Mouse (Mus musculus): Measurements from ENCODE around the gene Atxn2l. TPM values are rescaled to one million over a fixed set of nuclear protein-coding genes. Genes with fewer than 3 reads are reported as not detected.

The Atxn2l gene
- polyA plus RNA-seq, 1 experiment, result 956 TPM

DNA sequence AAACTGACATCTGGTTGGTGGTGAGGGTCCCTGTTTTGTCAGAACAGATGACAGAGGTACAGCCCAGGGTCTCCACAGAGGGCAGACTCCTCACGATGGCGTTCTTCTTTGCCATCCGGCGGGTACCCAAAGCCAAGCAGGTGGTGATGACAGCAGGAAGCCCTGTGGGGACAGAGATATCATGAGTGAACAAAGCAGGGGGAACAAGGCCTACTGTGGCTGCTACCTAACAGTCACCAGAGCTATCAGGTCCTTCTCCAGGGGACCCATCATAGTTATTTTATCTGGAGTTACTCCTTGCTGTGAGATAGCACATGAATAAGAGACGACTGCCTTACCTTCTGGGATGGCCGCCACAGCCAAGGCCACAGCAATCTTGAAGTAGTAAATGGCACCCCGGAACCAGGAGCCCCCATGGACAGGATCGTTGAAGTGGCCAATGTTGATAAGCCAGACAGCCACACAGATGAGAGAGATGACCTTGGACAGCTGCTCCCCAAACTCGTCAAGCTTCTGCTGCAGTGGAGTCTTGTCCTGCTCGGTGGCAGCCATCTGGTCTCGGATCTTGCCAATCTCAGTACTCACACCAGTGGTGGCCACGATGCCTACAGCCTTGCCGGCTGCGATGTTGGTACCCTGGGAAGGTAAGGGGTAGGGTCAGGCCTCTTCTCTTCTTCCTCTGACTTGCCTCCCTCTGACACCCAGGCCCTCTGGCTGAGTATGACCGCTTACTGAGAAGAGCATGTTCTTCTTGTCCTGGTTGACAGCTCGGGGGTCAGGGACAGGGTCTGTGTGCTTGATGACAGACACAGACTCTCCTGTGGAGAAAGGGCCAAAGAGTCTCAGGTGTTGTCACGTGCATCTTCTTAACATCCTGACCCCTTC, 46.6 kb downstream of the Atxn2l start:
- H3K36me3 ChIP-seq (replicated peaks; ENCODE audit: low read length), result peaks cover 80% of the 10 kb centered on the region
- TF ChIP-seq GATA1 (IDR thresholded peaks at IDR 0.05; ENCODE audit: borderline replicate concordance, low read length), result no peak
- TF ChIP-seq FLI1 (IDR thresholded peaks at IDR 0.05; ENCODE audit: low read length), result no peak
- peaks cover 6% of the 10 kb centered on the region for H3K27me3 ChIP-seq (replicated peaks)
- H3K4me3 ChIP-seq (replicated peaks), result no peak overlapping the region
- H3K9me3 ChIP-seq, result no peaks in the 10 kb centered on the region
- peaks cover 90% of the 10 kb centered on the region for H3K4me1 ChIP-seq

DNA sequence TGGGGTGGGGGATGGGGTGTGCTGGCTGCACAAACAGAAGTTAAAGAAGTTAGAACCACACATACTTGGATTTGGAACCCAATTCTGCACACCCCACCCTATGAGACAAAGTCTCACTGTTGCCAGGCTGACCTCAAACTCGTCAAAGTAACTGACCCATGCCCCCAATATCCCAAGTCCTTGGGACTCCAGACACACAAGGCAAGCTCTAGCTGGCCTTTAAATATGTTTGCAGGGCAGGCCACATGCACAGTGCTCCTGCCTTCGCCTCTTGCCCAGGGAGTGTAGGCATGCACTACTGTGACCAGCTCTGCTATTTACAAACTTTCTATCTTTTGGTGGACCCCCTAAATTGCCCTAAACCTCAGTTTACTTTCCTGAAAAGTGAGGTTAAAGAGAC, 48.0 kb downstream of the Atxn2l start:
- TF ChIP-seq GATA1 (IDR thresholded peaks at IDR 0.05; ENCODE audit: borderline replicate concordance, low read length) (no peak), FLI1 (IDR thresholded peaks at IDR 0.05; ENCODE audit: low read length) (no peak)
- H3K27me3 ChIP-seq (replicated peaks), result no peaks in the 10 kb centered on the region
- peaks cover 79% of the 10 kb centered on the region for H3K36me3 ChIP-seq (replicated peaks; ENCODE audit: low read length)

GRCm38 (mm10) chr7:126453861-126454260, 49.4 kb downstream of the Atxn2l start:
- no peak for TF ChIP-seq FLI1 (IDR thresholded peaks at IDR 0.05; ENCODE audit: low read length)
- TF ChIP-seq GATA1 (IDR thresholded peaks at IDR 0.05; ENCODE audit: borderline replicate concordance, low read length), result no peak
- Histone ChIP-seq H3K36me3 (replicated peaks; ENCODE audit: low read length) (peaks cover 83% of the 10 kb centered on the region), H3K4me1 (peaks cover 73% of the 10 kb centered on the region), H3K9me3 (no peaks in the 10 kb centered on the region), H3K27me3 (replicated peaks) (no peaks in the 10 kb centered on the region), H3K4me3 (replicated peaks) (no peak overlapping the region)

More for the DNA sequence above, 48.0 kb downstream of the Atxn2l start:
- H3K4me3 ChIP-seq (replicated peaks), result no peak overlapping the region
- no peaks in the 10 kb centered on the region for H3K9me3 ChIP-seq
- H3K4me1 ChIP-seq, result peaks cover 83% of the 10 kb centered on the region

- no peak for TF ChIP-seq GATA1 (IDR thresholded peaks at IDR 0.05; ENCODE audit: borderline replicate concordance, low read length)
- TF ChIP-seq FLI1 (IDR thresholded peaks at IDR 0.05; ENCODE audit: low read length), result no peak
- peaks cover 83% of the 10 kb centered on the region for H3K36me3 ChIP-seq (replicated peaks; ENCODE audit: low read length)
- peaks cover 64% of the 10 kb centered on the region for H3K4me1 ChIP-seq
- H3K9me3 ChIP-seq, result no peaks in the 10 kb centered on the region
- no peaks in the 10 kb centered on the region for H3K27me3 ChIP-seq (replicated peaks)
- no peak overlapping the region for H3K4me3 ChIP-seq (replicated peaks)
Measured at GRCm38 (mm10) chr7:126452244-126452643, 51.0 kb downstream of the Atxn2l start.

DNA sequence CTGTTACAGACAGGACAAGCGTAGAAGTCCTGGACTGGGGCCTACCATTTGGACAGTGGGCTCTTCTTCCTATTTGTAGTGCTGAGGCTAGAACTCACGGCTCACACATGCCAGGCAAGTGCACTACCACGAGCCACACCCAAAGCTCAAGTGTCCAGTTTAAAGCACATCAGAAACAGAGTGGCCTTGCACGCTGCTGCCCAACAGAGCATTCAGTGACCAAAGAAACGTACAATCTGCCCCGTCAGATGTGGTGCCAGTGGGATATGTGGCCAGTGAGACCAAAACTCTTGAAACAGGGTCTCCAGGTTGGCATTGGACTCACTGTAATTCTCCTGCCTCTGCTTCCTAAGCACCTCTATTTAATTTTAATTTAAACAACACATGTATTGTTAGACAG, 52.6 kb downstream of the Atxn2l start:
- Histone ChIP-seq H3K9me3 (no peaks in the 10 kb centered on the region), H3K27me3 (replicated peaks) (no peaks in the 10 kb centered on the region), H3K36me3 (replicated peaks; ENCODE audit: low read length) (peaks cover 83% of the 10 kb centered on the region), H3K4me3 (replicated peaks) (no peak overlapping the region), H3K4me1 (peaks cover 52% of the 10 kb centered on the region)
- no peak for TF ChIP-seq FLI1 (IDR thresholded peaks at IDR 0.05; ENCODE audit: low read length)
- no peak for TF ChIP-seq GATA1 (IDR thresholded peaks at IDR 0.05; ENCODE audit: borderline replicate concordance, low read length)

- Histone ChIP-seq H3K4me3 (replicated peaks) (no peak overlapping the region), H3K27me3 (replicated peaks) (no peaks in the 10 kb centered on the region), H3K36me3 (replicated peaks; ENCODE audit: low read length) (peaks cover 84% of the 10 kb centered on the region), H3K9me3 (no peaks in the 10 kb centered on the region), H3K4me1 (peaks cover 48% of the 10 kb centered on the region)
- TF ChIP-seq GATA1 (IDR thresholded peaks at IDR 0.05; ENCODE audit: borderline replicate concordance, low read length) (no peak), FLI1 (IDR thresholded peaks at IDR 0.05; ENCODE audit: low read length) (no peak)
Measured at GRCm38 (mm10) chr7:126449991-126450390, 53.2 kb downstream of the Atxn2l start.

DNA sequence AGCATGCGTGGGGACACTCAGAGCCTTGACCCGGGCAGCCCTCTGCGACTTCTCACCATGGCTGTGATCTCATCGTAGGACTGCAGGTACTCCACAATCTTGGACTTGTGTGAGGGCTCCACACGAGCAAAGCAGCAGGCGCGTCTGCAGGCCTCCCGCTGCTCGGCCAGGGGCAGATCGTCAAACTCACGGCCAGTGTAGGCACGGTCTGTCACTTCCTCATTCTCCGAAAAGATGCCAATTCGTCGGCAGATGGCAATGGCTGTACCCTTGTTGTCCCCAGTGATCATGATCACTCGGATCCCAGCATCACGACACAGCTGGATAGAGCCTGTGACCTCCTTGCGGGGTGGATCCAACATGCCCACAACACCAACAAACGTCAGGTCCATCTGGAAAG, 54.8 kb downstream of the Atxn2l start:
- H3K4me1 ChIP-seq, result peaks cover 37% of the 10 kb centered on the region
- H3K9me3 ChIP-seq, result no peaks in the 10 kb centered on the region
- peaks cover 92% of the 10 kb centered on the region for H3K36me3 ChIP-seq (replicated peaks; ENCODE audit: low read length)
- H3K27me3 ChIP-seq (replicated peaks), result no peaks in the 10 kb centered on the region
- H3K4me3 ChIP-seq (replicated peaks), result no peak overlapping the region
- TF ChIP-seq GATA1 (IDR thresholded peaks at IDR 0.05; ENCODE audit: borderline replicate concordance, low read length) (no peak), FLI1 (IDR thresholded peaks at IDR 0.05; ENCODE audit: low read length) (no peak)

DNA sequence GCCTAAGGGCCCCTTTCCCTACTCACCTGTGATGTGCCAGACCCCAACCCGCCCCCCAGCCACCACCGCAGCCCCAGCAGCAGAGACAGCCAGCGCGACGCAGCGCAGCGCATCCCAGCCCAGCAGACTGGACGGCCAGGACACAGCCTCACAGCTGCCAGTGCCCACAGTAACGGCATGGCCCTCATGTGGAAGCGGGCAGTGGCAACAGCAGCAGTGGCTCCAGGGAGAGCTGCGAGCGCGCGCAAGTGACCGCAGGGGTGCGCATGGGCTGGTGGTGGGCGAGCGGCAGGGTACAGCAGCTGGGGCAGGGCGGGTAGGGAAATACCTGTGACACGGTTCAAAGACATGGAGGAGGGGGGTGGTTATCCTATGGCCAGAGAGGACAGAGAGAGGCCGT, 57.0 kb downstream of the Atxn2l start:
- H3K9me3 ChIP-seq, result no peaks in the 10 kb centered on the region
- H3K36me3 ChIP-seq (replicated peaks; ENCODE audit: low read length), result peaks cover 97% of the 10 kb centered on the region
- no peaks in the 10 kb centered on the region for H3K27me3 ChIP-seq (replicated peaks)
- TF ChIP-seq GATA1 (IDR thresholded peaks at IDR 0.05; ENCODE audit: borderline replicate concordance, low read length), result no peak
- no peak for TF ChIP-seq FLI1 (IDR thresholded peaks at IDR 0.05; ENCODE audit: low read length)
- no peak overlapping the region for H3K4me3 ChIP-seq (replicated peaks)
- H3K4me1 ChIP-seq, result peaks cover 22% of the 10 kb centered on the region

- TF ChIP-seq GATA1 (IDR thresholded peaks at IDR 0.05; ENCODE audit: borderline replicate concordance, low read length) (no peak), FLI1 (IDR thresholded peaks at IDR 0.05; ENCODE audit: low read length) (no peak)
- Histone ChIP-seq H3K4me3 (replicated peaks) (no peak overlapping the region), H3K36me3 (replicated peaks; ENCODE audit: low read length) (peaks cover 96% of the 10 kb centered on the region), H3K27me3 (replicated peaks) (no peaks in the 10 kb centered on the region), H3K9me3 (no peaks in the 10 kb centered on the region), H3K4me1 (peaks cover 15% of the 10 kb centered on the region; the same call in 1 of the 2 replicates)
Measured at GRCm38 (mm10) chr7:126445104-126445815, 58.0 kb downstream of the Atxn2l start.

GRCm38 (mm10) chr7:126444536-126444935, 58.7 kb downstream of the Atxn2l start:
- Histone ChIP-seq H3K4me3 (replicated peaks) (no peak overlapping the region), H3K27me3 (replicated peaks) (no peaks in the 10 kb centered on the region), H3K4me1 (peaks cover 12% of the 10 kb centered on the region; the same call in 1 of the 2 replicates), H3K9me3 (no peaks in the 10 kb centered on the region), H3K36me3 (replicated peaks; ENCODE audit: low read length) (peaks cover 96% of the 10 kb centered on the region)
- TF ChIP-seq GATA1 (IDR thresholded peaks at IDR 0.05; ENCODE audit: borderline replicate concordance, low read length), result no peak
- no peak for TF ChIP-seq FLI1 (IDR thresholded peaks at IDR 0.05; ENCODE audit: low read length)

Data from megakaryocyte, embryonic 14.5 days (primary cell).